Comparison of ENCODE assay signal across 20 mouse cellular contexts in the genomic region with DNA sequence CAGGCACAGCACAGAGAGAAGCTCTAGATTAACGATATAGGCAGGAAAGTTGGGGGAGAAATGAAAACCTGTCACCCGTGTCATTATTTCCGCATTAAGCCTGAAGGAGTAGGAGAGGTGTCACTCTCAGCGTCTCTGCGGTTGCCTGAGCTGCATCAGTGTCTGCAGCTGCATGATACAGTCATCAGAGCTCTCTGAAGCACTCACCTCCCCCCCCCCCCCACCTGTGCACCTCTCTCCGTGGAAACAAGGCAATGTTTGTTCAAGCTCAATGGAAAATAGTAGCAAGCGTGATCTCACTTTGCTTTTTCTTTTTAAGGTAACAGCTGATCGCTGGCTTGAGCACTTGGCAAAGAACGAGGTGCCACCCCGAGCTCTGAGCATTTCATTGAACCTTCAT. TPM values are rescaled to one million over a fixed set of nuclear protein-coding genes. Genes with fewer than 3 reads are reported as not detected.
DNase-seq lines count a peak whose midpoint lies in the region; ATAC-seq lines count a peak whose summit lies in the region.
"Had no signal": no experiment of that assay in that cellular context is flagged by ENCODE, and none has a peak within 500 bp of the region (broad histone marks: within the 10 kb centered on the region; RNA-seq: fewer than 3 reads in every experiment).

No protein-coding gene starts in this region.

- H3K27ac ChIP-seq in kidney, embryonic 14.5 days (ENCODE audit: low read depth, low read length) = peak overlapping the region; percentile 30; the same call in 1 of the 2 replicates
- H3K27ac ChIP-seq in forebrain, embryonic 16.5 days (ENCODE audit: low read length) = no peak overlapping the region
- H3K27ac ChIP-seq: heart, embryonic 15.5 days; limb, embryonic 15.5 days; liver, embryonic 15.5 days; midbrain, embryonic 12.5 days; stomach, embryonic 15.5 days had no signal

- H3K27me3 ChIP-seq in kidney, embryonic 14.5 days (ENCODE audit: control insufficient read depth, insufficient read depth, low read length) = no peaks in the 10 kb centered on the region
- H3K27me3 ChIP-seq in forebrain, embryonic 16.5 days (replicated peaks; ENCODE audit: control insufficient read depth, insufficient read depth, low read length) = no peaks in the 10 kb centered on the region
- H3K27me3 ChIP-seq: heart, embryonic 15.5 days; limb, embryonic 15.5 days; liver, embryonic 15.5 days; midbrain, embryonic 12.5 days; stomach, embryonic 15.5 days had no signal

- 34% methylated on average over 10 of the region's 10 CpGs for WGBS in kidney, embryonic 14.5 days
- whole genome bisulfite sequencing in forebrain, embryonic 16.5 days = 43% methylated on average over 10 of the region's 10 CpGs

- no peak overlapping the region for H3K4me3 ChIP-seq in kidney, embryonic 14.5 days (ENCODE audit: low read length)
- no peak overlapping the region for H3K4me3 ChIP-seq in forebrain, embryonic 16.5 days (replicated peaks; ENCODE audit: low read length)
- H3K4me3 ChIP-seq: heart, embryonic 15.5 days; limb, embryonic 15.5 days; liver, embryonic 15.5 days; midbrain, embryonic 12.5 days; stomach, embryonic 15.5 days had no signal

- H3K9ac ChIP-seq in kidney, embryonic 14.5 days (ENCODE audit: low read depth, low read length) = no peak overlapping the region
- H3K9ac ChIP-seq in forebrain, embryonic 16.5 days (replicated peaks; ENCODE audit: low read depth, low read length) = no peak overlapping the region
- H3K9ac ChIP-seq: heart, embryonic 15.5 days; limb, embryonic 15.5 days; liver, embryonic 15.5 days; midbrain, embryonic 12.5 days; stomach, embryonic 15.5 days had no signal

- H3K4me2 ChIP-seq in kidney, embryonic 14.5 days (replicated peaks; ENCODE audit: low read depth, low read length) = no peak overlapping the region
- H3K4me2 ChIP-seq in forebrain, embryonic 16.5 days (ENCODE audit: low read length) = no peak overlapping the region
- H3K4me2 ChIP-seq: heart, embryonic 15.5 days; limb, embryonic 15.5 days; liver, embryonic 15.5 days; midbrain, embryonic 12.5 days; stomach, embryonic 15.5 days had no signal

- ATAC-seq in kidney, embryonic 14.5 days (ENCODE audit: low FRiP score, low TSS enrichment) = peak; percentile 72
- peak; percentile 80 for ATAC-seq in CD4-positive, CD25-positive, alpha-beta regulatory T cell, adult 4 months
- peak; percentile 87 for ATAC-seq in forebrain, embryonic 16.5 days

- H3K36me3 ChIP-seq in kidney, embryonic 14.5 days (ENCODE audit: control insufficient read depth, insufficient read depth, low read length) = no peaks in the 10 kb centered on the region
- H3K36me3 ChIP-seq in forebrain, embryonic 16.5 days (ENCODE audit: control insufficient read depth, insufficient read depth) = no peaks in the 10 kb centered on the region
- H3K36me3 ChIP-seq: heart, embryonic 15.5 days; limb, embryonic 15.5 days; liver, embryonic 15.5 days; midbrain, embryonic 12.5 days; stomach, embryonic 15.5 days had no signal

- no peaks in the 10 kb centered on the region for H3K9me3 ChIP-seq in kidney, embryonic 14.5 days (ENCODE audit: control insufficient read depth, low read length)
- H3K9me3 ChIP-seq in forebrain, embryonic 16.5 days (ENCODE audit: control insufficient read depth, low read length) = no peaks in the 10 kb centered on the region
- H3K9me3 ChIP-seq: heart, embryonic 15.5 days; limb, embryonic 15.5 days; liver, embryonic 15.5 days; midbrain, embryonic 12.5 days; stomach, embryonic 15.5 days had no signal

- H3K4me1 ChIP-seq in kidney, embryonic 14.5 days (ENCODE audit: control insufficient read depth, insufficient read depth, low read length) = 0 out of 2 replicates have a peak, but pooled peaks cover 9% of the 10 kb centered on the region
- no peaks in the 10 kb centered on the region for H3K4me1 ChIP-seq in forebrain, embryonic 16.5 days (replicated peaks; ENCODE audit: control insufficient read depth, insufficient read depth, low read length)
- H3K4me1 ChIP-seq: limb, embryonic 15.5 days; liver, embryonic 15.5 days; midbrain, embryonic 12.5 days had no signal

- no peak for DNase-seq in kidney, adult 8-10 months
- DNase-seq in CD4-positive helper T cell, adult 2 months (ENCODE audit: low read depth, low spot score) = peak; percentile 73
- no peak for DNase-seq in frontal cortex, postnatal 36 days (ENCODE audit: low spot score in 2 of 2)
- no peak for DNase-seq in right cerebral cortex, postnatal 14 days
- DNase-seq in Muller cell, postnatal 12 days (ENCODE audit: inconsistent ontology term) = no peak
- DNase-seq: adrenal gland, adult 2 months; cerebellum, adult 11-12 months; cerebellum, postnatal 25 days; gastrocnemius, postnatal 14 days; kidney, adult 9 months; lung, postnatal 10 days; thymus, adult 2 months had no signal

RNA-seq across cellular contexts. Expression of gene Gpr88, which starts 53.2 kb away (rescaled TPM):
- 0.65 and 1.2 TPM in 2 replicates for polyA plus RNA-seq in kidney, embryonic 14.5 days (2014; fragmentation: Nextera tagmentation; extraction: Ambion mirVana)
- polyA plus RNA-seq in CD4-positive, CD25-positive, alpha-beta regulatory T cell, adult 4 months (2017; shearing (Covaris generic)) = not detected
- 13.1 and 17.1 TPM in 2 replicates for polyA plus RNA-seq in forebrain, embryonic 16.5 days (2015; fragmentation: Nextera tagmentation; extraction: Ambion mirVana)
